Mouse (Mus musculus): ENCODE data around the gene Ell. TPM values are rescaled to one million over a fixed set of nuclear protein-coding genes. Genes with fewer than 3 reads are reported as not detected.

Ell gene
- polyA plus RNA-seq, 1 experiment from 2014 or later, result 15.4 TPM

DNA sequence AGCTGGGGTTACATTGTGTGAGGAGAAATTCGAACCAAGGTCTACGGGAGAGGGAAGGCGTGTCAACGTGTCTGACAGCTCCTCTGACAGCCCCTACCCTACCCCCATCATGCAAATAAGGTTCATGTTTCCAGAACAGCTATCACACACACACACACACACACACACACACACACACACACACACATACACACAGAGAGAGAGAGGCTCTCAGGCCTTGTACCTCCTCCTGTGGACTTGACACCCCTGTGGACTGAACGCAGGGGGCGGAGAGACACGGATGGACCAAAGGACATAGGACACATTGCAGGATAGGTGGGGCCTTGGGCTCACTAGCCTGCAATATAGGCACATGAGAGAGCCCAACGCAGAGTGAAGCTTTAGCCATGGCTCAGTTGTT lies 97.6 kb downstream of the Ell start:
- Histone ChIP-seq H3K4me1 (replicated peaks; ENCODE audit: control insufficient read depth, insufficient read depth, low read length) (no peaks in the 10 kb centered on the region), H3K36me3 (ENCODE audit: control insufficient read depth, insufficient read depth, low read length) (no peaks in the 10 kb centered on the region), H3K9ac (ENCODE audit: low read depth, low read length) (no peak overlapping the region), H3K4me2 (replicated peaks; ENCODE audit: low read depth, low read length) (no peak overlapping the region), H3K27me3 (ENCODE audit: control insufficient read depth, insufficient read depth, low read length) (no peaks in the 10 kb centered on the region; the same call in 1 of the 2 replicates), H3K9me3 (ENCODE audit: control insufficient read depth, low read length) (no peaks in the 10 kb centered on the region), H3K4me3 (ENCODE audit: low read depth, low read length) (no peak overlapping the region), H3K27ac (ENCODE audit: low read depth, low read length) (no peak overlapping the region)
- 62% methylated on average over 8 of the region's 8 CpGs for WGBS
- DNase-seq (ENCODE audit: low spot score), result no peak
- no peak for ATAC-seq (ENCODE audit: low FRiP score)

GRCm38 (mm10) chr8:70638752-70639151 lies 99.5 kb downstream of the Ell start:
- Histone ChIP-seq H3K27me3 (ENCODE audit: control insufficient read depth, insufficient read depth, low read length) (no peaks in the 10 kb centered on the region), H3K4me3 (ENCODE audit: low read depth, low read length) (no peak overlapping the region), H3K4me2 (replicated peaks; ENCODE audit: low read depth, low read length) (no peak overlapping the region), H3K36me3 (ENCODE audit: control insufficient read depth, insufficient read depth, low read length) (no peaks in the 10 kb centered on the region), H3K9me3 (ENCODE audit: control insufficient read depth, low read length) (no peaks in the 10 kb centered on the region), H3K9ac (ENCODE audit: low read depth, low read length) (no peak overlapping the region), H3K4me1 (replicated peaks; ENCODE audit: control insufficient read depth, insufficient read depth, low read length) (no peaks in the 10 kb centered on the region), H3K27ac (ENCODE audit: low read depth, low read length) (no peak overlapping the region)
- DNase-seq (ENCODE audit: low spot score) (no peak), ATAC-seq (ENCODE audit: low FRiP score) (no peak)
- WGBS, result 70% methylated on average over 9 of the region's 9 CpGs

Other genes starting within 250 kb of the Ell start
- 43.3 and 50.1 TPM in 2 replicates for gene Ddx49, start 237.0 kb upstream of the Ell start, polyA plus RNA-seq (2014; fragmentation: Nextera tagmentation; extraction: Ambion mirVana)
- 268 and 278 TPM in 2 replicates for gene Cope, start 236.9 kb upstream of the Ell start, polyA plus RNA-seq (2014; fragmentation: Nextera tagmentation; extraction: Ambion mirVana)
- gene Cers1, start 223.7 kb upstream of the Ell start, polyA plus RNA-seq (2014; fragmentation: Nextera tagmentation; extraction: Ambion mirVana), result 5.7 and 6.2 TPM in 2 replicates
- 1.3 TPM in 2 replicates for gene Gdf1, start 209.6 kb upstream of the Ell start, polyA plus RNA-seq (2014; fragmentation: Nextera tagmentation; extraction: Ambion mirVana)
- gene Upf1, start 186.2 kb upstream of the Ell start, polyA plus RNA-seq (2014; fragmentation: Nextera tagmentation; extraction: Ambion mirVana), result 21.4 TPM in 2 replicates
- 0.08 and 0.11 TPM in 2 replicates for gene Comp, start 165.9 kb upstream of the Ell start, polyA plus RNA-seq (2014; fragmentation: Nextera tagmentation; extraction: Ambion mirVana)
- gene Crtc1, start 99.9 kb upstream of the Ell start, polyA plus RNA-seq (2014; fragmentation: Nextera tagmentation; extraction: Ambion mirVana), result 13.6 and 14.2 TPM in 2 replicates
- 11.1 and 12.8 TPM in 2 replicates for gene Klhl26, start 62.5 kb upstream of the Ell start, polyA plus RNA-seq (2014; fragmentation: Nextera tagmentation; extraction: Ambion mirVana)
- 15.6 and 19.6 TPM in 2 replicates for gene Tmem59l, start 52.1 kb upstream of the Ell start, polyA plus RNA-seq (2014; fragmentation: Nextera tagmentation; extraction: Ambion mirVana)
- 2.4 and 6.6 TPM in 2 replicates for gene Crlf1, start 46.3 kb upstream of the Ell start, polyA plus RNA-seq (2014; fragmentation: Nextera tagmentation; extraction: Ambion mirVana)
- 129 and 136 TPM in 2 replicates for gene Rex1bd, start 32.7 kb upstream of the Ell start, polyA plus RNA-seq (2014; fragmentation: Nextera tagmentation; extraction: Ambion mirVana)
- 814 and 839 TPM in 2 replicates for gene Uba52, start 28.7 kb upstream of the Ell start, polyA plus RNA-seq (2014; fragmentation: Nextera tagmentation; extraction: Ambion mirVana)
- gene Fkbp8, start 11.7 kb upstream of the Ell start, polyA plus RNA-seq (2014; fragmentation: Nextera tagmentation; extraction: Ambion mirVana), result 226 and 243 TPM in 2 replicates
- gene Kxd1, start 11.5 kb upstream of the Ell start, polyA plus RNA-seq (2014; fragmentation: Nextera tagmentation; extraction: Ambion mirVana), result 48.3 and 52.6 TPM in 2 replicates
- 57.9 and 65.1 TPM in 2 replicates for gene Isyna1, start 54.9 kb downstream of the Ell start, polyA plus RNA-seq (2014; fragmentation: Nextera tagmentation; extraction: Ambion mirVana)
- gene Ssbp4, start 69.4 kb downstream of the Ell start, polyA plus RNA-seq (2014; fragmentation: Nextera tagmentation; extraction: Ambion mirVana), result 126 and 129 TPM in 2 replicates
- 0.85 and 0.97 TPM in 2 replicates for gene Lrrc25, start 76.7 kb downstream of the Ell start, polyA plus RNA-seq (2014; fragmentation: Nextera tagmentation; extraction: Ambion mirVana)
- not detected in 2 replicates for gene Gdf15, start 93.0 kb downstream of the Ell start, polyA plus RNA-seq (2014; fragmentation: Nextera tagmentation; extraction: Ambion mirVana)
- gene Pgpep1, start 120.9 kb downstream of the Ell start, polyA plus RNA-seq (2014; fragmentation: Nextera tagmentation; extraction: Ambion mirVana), result 170 TPM in 2 replicates
- gene Lsm4, start 133.8 kb downstream of the Ell start, polyA plus RNA-seq (2014; fragmentation: Nextera tagmentation; extraction: Ambion mirVana), result 282 and 299 TPM in 2 replicates
- 126 and 137 TPM in 2 replicates for gene Jund, start 159.5 kb downstream of the Ell start, polyA plus RNA-seq (2014; fragmentation: Nextera tagmentation; extraction: Ambion mirVana)
- gene Iqcn, start 164.0 kb downstream of the Ell start, polyA plus RNA-seq (2014; fragmentation: Nextera tagmentation; extraction: Ambion mirVana), result 0.03 and 0.14 TPM in 2 replicates
- gene Gm3336, start 179.1 kb downstream of the Ell start, polyA plus RNA-seq (2014; fragmentation: Nextera tagmentation; extraction: Ambion mirVana), result not detected in 2 replicates
- 0.09 TPM in 1 of 2 replicates, not detected in the other for gene Pde4c, start 184.3 kb downstream of the Ell start, polyA plus RNA-seq (2014; fragmentation: Nextera tagmentation; extraction: Ambion mirVana)
- gene Rab3a, start 215.2 kb downstream of the Ell start, polyA plus RNA-seq (2014; fragmentation: Nextera tagmentation; extraction: Ambion mirVana), result 91.5 and 94.3 TPM in 2 replicates
- gene Mpv17l2, start 221.5 kb downstream of the Ell start, polyA plus RNA-seq (2014; fragmentation: Nextera tagmentation; extraction: Ambion mirVana), result 38.7 and 40.6 TPM in 2 replicates
- 31.5 and 36.5 TPM in 2 replicates for gene Pik3r2, start 237.3 kb downstream of the Ell start, polyA plus RNA-seq (2014; fragmentation: Nextera tagmentation; extraction: Ambion mirVana)

All from hindbrain, embryonic 11.5 days (tissue).